Mouse (Mus musculus): ENCODE measurements around the gene Brox. TPM values are rescaled to one million over a fixed set of nuclear protein-coding genes. Genes with fewer than 3 reads are reported as not detected.

The Brox gene
- total and polyA plus RNA-seq, 2 experiments from 2014 or later, result 94.1 to 137 TPM

GRCm38 (mm10) chr1:183227469-183227868 is 69.6 kb downstream of the Brox start:
- WGBS, result 82% methylated on average over 7 of the region's 7 CpGs
- ATAC-seq, result no peak
- no peaks in the 10 kb centered on the region for H3K9me3 ChIP-seq (ENCODE audit: low read length)

More at GRCm38 (mm10) chr1:183227469-183227868, 69.6 kb downstream of the Brox start:
- no peak overlapping the region for H3K27ac ChIP-seq (ENCODE audit: low read depth, low read length)
- no peak overlapping the region for H3K4me3 ChIP-seq (ENCODE audit: low read depth, low read length)
- DNase-seq, result no peak
- H3K9ac ChIP-seq, result no peak overlapping the region
- H3K4me2 ChIP-seq (ENCODE audit: low read depth), result no peak overlapping the region
- TF ChIP-seq CTCF (IDR thresholded peaks at IDR 0.05; ENCODE audit: low read depth), result no peak
- H3K27me3 ChIP-seq (ENCODE audit: insufficient read depth, low read length), result no peaks in the 10 kb centered on the region; the same call in 1 of the 2 replicates
- no peaks in the 10 kb centered on the region for H3K4me1 ChIP-seq (ENCODE audit: insufficient read depth)
- no peaks in the 10 kb centered on the region for H3K36me3 ChIP-seq (ENCODE audit: insufficient read depth)

Other genes starting within 250 kb of the Brox start
- 7.2 and 12.7 TPM in 2 replicates for gene Disp1, start 75.7 kb downstream of the Brox start, total RNA-seq (2014; rRNA removed)
- gene Disp1, start 75.7 kb downstream of the Brox start, polyA plus RNA-seq (2015; fragmentation: Nextera tagmentation; extraction: Ambion mirVana), result 5.6 and 6.3 TPM in 2 replicates
- 54.7 and 69.1 TPM in 2 replicates for gene Aida, start 679 bp downstream of the Brox start, total RNA-seq (2014; rRNA removed)
- 37.8 and 46.1 TPM in 2 replicates for gene Aida, start 679 bp downstream of the Brox start, polyA plus RNA-seq (2015; fragmentation: Nextera tagmentation; extraction: Ambion mirVana)
- 124 and 131 TPM in 2 replicates for gene Mia3, start 72.3 kb upstream of the Brox start, total RNA-seq (2014; rRNA removed)
- gene Mia3, start 72.3 kb upstream of the Brox start, polyA plus RNA-seq (2015; fragmentation: Nextera tagmentation; extraction: Ambion mirVana), result 62.8 and 87.3 TPM in 2 replicates
- gene Taf1a, start 91.7 kb upstream of the Brox start, total RNA-seq (2014; rRNA removed), result 17.8 and 19.1 TPM in 2 replicates
- 9.8 and 11.7 TPM in 2 replicates for gene Taf1a, start 91.7 kb upstream of the Brox start, polyA plus RNA-seq (2015; fragmentation: Nextera tagmentation; extraction: Ambion mirVana)
- gene Hhipl2, start 120.9 kb upstream of the Brox start, total RNA-seq (2014; rRNA removed), result 0.33 and 0.46 TPM in 2 replicates
- 0.07 TPM in 1 of 2 replicates, not detected in the other for gene Hhipl2, start 120.9 kb upstream of the Brox start, polyA plus RNA-seq (2015; fragmentation: Nextera tagmentation; extraction: Ambion mirVana)

Measured in forebrain, postnatal 0 days (tissue).